Mouse (Mus musculus) embryonic fibroblast, embryonic 13.5 days (primary cell): ENCODE results near the gene Lgr4. TPM values are rescaled to one million over a fixed set of nuclear protein-coding genes. Genes with fewer than 3 reads are reported as not detected.
A peak's percentile ranks its signal among the peaks of the same experiment; 100 is the strongest.

Experiments
- H3K27ac ChIP-seq: 2 replicates; pipeline ENCODE4 v1.5.1; 2012; ENCODE audit warnings: low read length, control low read depth, inconsistent platforms; ENCODE audit not compliant: insufficient read depth
- H3K4me1 ChIP-seq: 2 replicates; pipeline ENCODE4 v1.6.1; 2011; ENCODE audit warnings: low read length; ENCODE audit not compliant: control insufficient read depth, insufficient read depth
- H3K4me3 ChIP-seq: 2 replicates; pipeline ENCODE4 v1.5.1; 2011; ENCODE audit warnings: mild to moderate bottlenecking, control low read depth, low read length; ENCODE audit not compliant: insufficient read depth
- CTCF ChIP-seq: IDR thresholded peaks from 2 replicates; pipeline ENCODE4 v1.5.1; 2011; ENCODE audit warnings: mild to moderate bottlenecking, control low read depth, low read length, moderate library complexity, borderline replicate concordance; ENCODE audit not compliant: insufficient read depth
- POLR2A ChIP-seq: IDR thresholded peaks from 2 replicates; pipeline ENCODE4 v1.6.1; 2011; ENCODE audit warnings: low read depth, mild to moderate bottlenecking, control low read depth, low read length, moderate library complexity
- polyA plus RNA-seq: library from polyadenylated mRNA; stranded (reverse); fragments of >200 nt; gene quantifications from 2 replicates; pipeline ENCODE4 v1.2.4, GENCODE M21; 2011; ENCODE audit warnings: low read depth; ENCODE audit not compliant: missing spikeins, insufficient read length

The Lgr4 gene
- polyA plus RNA-seq, 1 experiment = 40.3 TPM

- Histone ChIP-seq H3K27ac (no peak overlapping the region), H3K4me1 (no peaks in the 10 kb centered on the region; the same call in 1 of the 2 replicates), H3K4me3 (no peak overlapping the region)
- no peak for TF ChIP-seq POLR2A
- no peak for TF ChIP-seq CTCF
Measured at GRCm38 (mm10) chr2:109969926-109970532, 52.6 kb downstream of the Lgr4 start.

- TF ChIP-seq POLR2A (no peak), CTCF (no peak)
Measured at GRCm38 (mm10) chr2:109970744-109971410, 53.4 kb downstream of the Lgr4 start.

GRCm38 (mm10) chr2:109972310-109972709 is 54.9 kb downstream of the Lgr4 start:
- TF ChIP-seq CTCF (no peak), POLR2A (no peak)
- Histone ChIP-seq H3K4me1 (no peaks in the 10 kb centered on the region), H3K4me3 (no peak overlapping the region)

More at GRCm38 (mm10) chr2:109970744-109971410, 53.4 kb downstream of the Lgr4 start:
- Histone ChIP-seq H3K4me1 (no peaks in the 10 kb centered on the region; the same call in 1 of the 2 replicates), H3K27ac (no peak overlapping the region), H3K4me3 (no peak overlapping the region)

GRCm38 (mm10) chr2:109972922-109973321 is 55.5 kb downstream of the Lgr4 start:
- Histone ChIP-seq H3K27ac (peak overlapping the region; percentile 67), H3K4me3 (no peak overlapping the region), H3K4me1 (no peaks in the 10 kb centered on the region)
- TF ChIP-seq POLR2A = no peak
- TF ChIP-seq CTCF = no peak

More at GRCm38 (mm10) chr2:109972310-109972709, 54.9 kb downstream of the Lgr4 start:
- no peak overlapping the region for H3K27ac ChIP-seq

GRCm38 (mm10) chr2:109974807-109975206 is 57.4 kb downstream of the Lgr4 start:
- Histone ChIP-seq H3K4me3 (no peak overlapping the region), H3K27ac (no peak overlapping the region), H3K4me1 (no peaks in the 10 kb centered on the region)
- no peak for TF ChIP-seq POLR2A
- no peak for TF ChIP-seq CTCF

GRCm38 (mm10) chr2:109976181-109976580 is 58.7 kb downstream of the Lgr4 start:
- no peak overlapping the region for H3K27ac ChIP-seq
- no peak overlapping the region for H3K4me3 ChIP-seq
- no peaks in the 10 kb centered on the region for H3K4me1 ChIP-seq
- no peak for TF ChIP-seq CTCF
- TF ChIP-seq POLR2A = no peak

- no peak for TF ChIP-seq POLR2A
- TF ChIP-seq CTCF = no peak
- no peak overlapping the region for H3K4me3 ChIP-seq
- H3K4me1 ChIP-seq = no peaks in the 10 kb centered on the region
- no peak overlapping the region for H3K27ac ChIP-seq
Measured at GRCm38 (mm10) chr2:109977322-109977721, 59.9 kb downstream of the Lgr4 start.

GRCm38 (mm10) chr2:109979209-109979608 is 61.8 kb downstream of the Lgr4 start:
- Histone ChIP-seq H3K4me3 (no peak overlapping the region), H3K4me1 (no peaks in the 10 kb centered on the region), H3K27ac (no peak overlapping the region)
- TF ChIP-seq CTCF = no peak
- TF ChIP-seq POLR2A = no peak

GRCm38 (mm10) chr2:109983435-109983834 is 66.0 kb downstream of the Lgr4 start:
- TF ChIP-seq CTCF (no peak), POLR2A (no peak)
- no peak overlapping the region for H3K4me3 ChIP-seq
- no peak overlapping the region for H3K27ac ChIP-seq
- 0 out of 2 replicates have a peak, but pooled peaks cover 2% of the 10 kb centered on the region for H3K4me1 ChIP-seq

GRCm38 (mm10) chr2:109984930-109985329 is 67.5 kb downstream of the Lgr4 start:
- H3K27ac ChIP-seq = no peak overlapping the region
- peaks cover 2% of the 10 kb centered on the region; the same call in 1 of the 2 replicates for H3K4me1 ChIP-seq
- H3K4me3 ChIP-seq = no peak overlapping the region
- TF ChIP-seq POLR2A (no peak), CTCF (no peak)

- no peak for TF ChIP-seq POLR2A
- no peak for TF ChIP-seq CTCF
- Histone ChIP-seq H3K27ac (no peak overlapping the region), H3K4me1 (peaks cover 2% of the 10 kb centered on the region; the same call in 1 of the 2 replicates), H3K4me3 (no peak overlapping the region)
Measured at GRCm38 (mm10) chr2:109985560-109985959, 68.1 kb downstream of the Lgr4 start.
